Mouse (Mus musculus): ENCODE measurements around the gene Jkamp.
"Not testable (repeated sequence)": the region's sequence is repeated elsewhere in the genome, so short reads cannot be mapped to it uniquely, and the experiment has no call there.

The Jkamp gene

GRCm38 (mm10) chr12:72085329-72086165, at the start of gene Jkamp, which contains the start of gene L3hypdh:
Jkamp (plus strand) TSS chr12:72085589.
L3hypdh (minus strand) TSS chr12:72085439.
- DNase-seq, result peak; percentile 100

GRCm38 (mm10) chr12:72036097-72036661, 49.2 kb upstream of the Jkamp start:
- no peak for DNase-seq

GRCm38 (mm10) chr12:72037049-72037448, 48.3 kb upstream of the Jkamp start:
- no peak for DNase-seq

GRCm38 (mm10) chr12:72038866-72039265, 46.5 kb upstream of the Jkamp start:
- no peak for DNase-seq

- DNase-seq, result no peak
These were observed 45.9 kb upstream of the Jkamp start for GRCm38 (mm10) chr12:72039501-72039900.

GRCm38 (mm10) chr12:72041238-72041637, 44.2 kb upstream of the Jkamp start:
- no peak for DNase-seq

GRCm38 (mm10) chr12:72047513-72047912, 37.9 kb upstream of the Jkamp start:
- peak in 1 of 2 experiments; percentile 20 for DNase-seq

- DNase-seq, result not testable (repeated sequence)
These were observed 35.2 kb upstream of the Jkamp start for GRCm38 (mm10) chr12:72050156-72050555.

GRCm38 (mm10) chr12:72050821-72051220, 34.6 kb upstream of the Jkamp start:
- no peak for DNase-seq

GRCm38 (mm10) chr12:72052571-72052970, 32.8 kb upstream of the Jkamp start:
- no peak for DNase-seq

GRCm38 (mm10) chr12:72053303-72053702, 32.1 kb upstream of the Jkamp start:
- peak; percentile 41 to 71 for DNase-seq

- DNase-seq, result no peak
These were observed 31.5 kb upstream of the Jkamp start for GRCm38 (mm10) chr12:72053851-72054250.

- DNase-seq, result no peak
These were observed 27.6 kb upstream of the Jkamp start for GRCm38 (mm10) chr12:72057780-72058179.

GRCm38 (mm10) chr12:72069626-72070326, 15.6 kb upstream of the Jkamp start:
- DNase-seq, result no peak

- DNase-seq, result peak; percentile 93 to 94
These were observed 14.8 kb upstream of the Jkamp start, which contains the start of gene Gpr135 for GRCm38 (mm10) chr12:72070327-72071269. Gpr135 (minus strand) TSS chr12:72071125.

GRCm38 (mm10) chr12:72078248-72078647, 7.1 kb upstream of the Jkamp start:
- no peak for DNase-seq

GRCm38 (mm10) chr12:72081961-72082360, 3.4 kb upstream of the Jkamp start:
- no peak for DNase-seq

- DNase-seq, result peak; percentile 27
These were observed 3.0 kb upstream of the Jkamp start for GRCm38 (mm10) chr12:72082370-72082769.

GRCm38 (mm10) chr12:72083265-72083664, 2.1 kb upstream of the Jkamp start:
- no peak for DNase-seq

GRCm38 (mm10) chr12:72084261-72085023, 947 bp upstream of the Jkamp start:
- DNase-seq, result peak; percentile 75 to 79

GRCm38 (mm10) chr12:72085024-72085328, 413 bp upstream of the Jkamp start:
- no peak for DNase-seq
